Mouse (Mus musculus) megakaryocyte, embryonic 14.5 days (primary cell): ENCODE measurements at regions not wholly inside any gene's neighbourhood (a gene's known extent, or its start where the extent isn't known, plus 50 kb on each side); places are given as distances from the start of the nearest gene placed in this dataset.

ENCODE experiments used
- H3K27me3 ChIP-seq: replicated peaks from 2 replicates; pipeline ENCODE3; 2012; ENCODE audit warnings: inconsistent platforms
- H3K36me3 ChIP-seq: replicated peaks from 2 replicates; pipeline ENCODE3; 2012; ENCODE audit warnings: low read length, inconsistent platforms, mixed read lengths
- H3K4me1 ChIP-seq: 2 replicates; pipeline ENCODE4 v1.6.1; 2012; ENCODE audit warnings: inconsistent platforms
- H3K4me3 ChIP-seq: replicated peaks from 2 replicates; pipeline ENCODE3; 2012; ENCODE audit warnings: moderate library complexity, mild to moderate bottlenecking, inconsistent platforms
- H3K9me3 ChIP-seq: 2 replicates; pipeline ENCODE4 v1.6.1; 2012; ENCODE audit warnings: inconsistent platforms
- FLI1 ChIP-seq: IDR thresholded peaks from 2 replicates; pipeline ENCODE4 v1.6.1; 2012; ENCODE audit warnings: low read length, inconsistent platforms, mixed read lengths
- GATA1 ChIP-seq: IDR thresholded peaks from 3 replicates; pipeline ENCODE4 v1.6.1; 2012; ENCODE audit warnings: mixed read lengths, low read length, inconsistent platforms, borderline replicate concordance

- H3K4me1 ChIP-seq: no peaks in the 10 kb centered on the region
- H3K36me3 ChIP-seq: no peaks in the 10 kb centered on the region
- H3K4me3 ChIP-seq: no peak overlapping the region
- no peak for TF ChIP-seq FLI1
- no peak for TF ChIP-seq GATA1
- H3K9me3 ChIP-seq: no peaks in the 10 kb centered on the region
- no peaks in the 10 kb centered on the region for H3K27me3 ChIP-seq
Measured at GRCm38 (mm10) chr5:73948031-73948899, 120.0 kb downstream of the Usp46 start.
